8 mouse cellular contexts compared by ENCODE assay signal in genomic region chr19:45063565-45064292, GRCm38 (mm10). TPM values are rescaled to one million over a fixed set of nuclear protein-coding genes. Genes with fewer than 3 reads are reported as not detected.
DNase-seq lines count a peak whose midpoint lies in the region; ATAC-seq lines count a peak whose summit lies in the region.

No protein-coding gene starts in this region.

- peak; percentile 44 for DNase-seq in ovary, postnatal 36 days (ENCODE audit: low spot score)
- no peak for DNase-seq in ovary, postnatal 14 days (ENCODE audit: low spot score)
- peak; percentile 75 for DNase-seq in adrenal gland, postnatal 10 days
- peak; percentile 63 for DNase-seq in kidney, adult 9 months
- peak; percentile 55 for DNase-seq in lung, postnatal 10 days
- DNase-seq in spleen, postnatal 10 days (ENCODE audit: low spot score in 2 of 2), result peak; percentile 36 to 73
- DNase-seq in gastrocnemius, adult 8-10 months (ENCODE audit: low spot score in 2 of 2), result no peak

- ATAC-seq in erythroblast, adult 5-6 weeks (replicated peaks; ENCODE audit: low FRiP score, poor library complexity, severe bottlenecking), result peak; percentile 48

RNA-seq across cellular contexts. Expression of gene Kazald1, which starts 11.3 kb away (rescaled TPM):
- 1 to 10 TPM; 8.2 to 9.2 TPM for total RNA-seq in adrenal gland, postnatal 10 days (2021)
- not detected in 2 replicates for total RNA-seq in erythroblast, adult 5-6 weeks (2015; ENCODE audit: low replicate concordance)
- total RNA-seq in erythroblast, adult 5-6 weeks (2017; ENCODE audit: low replicate concordance), result not detected in 2 replicates
- total RNA-seq in gastrocnemius, adult 8-10 months (2022), result 1 to 10 TPM; 5.3 to 9.2 (median 7.1) TPM

RNA-seq across cellular contexts. Expression of gene Sfxn3, which starts 16.4 kb away (rescaled TPM):
- 10 to 100 TPM; 39.3 to 51.5 TPM for total RNA-seq in adrenal gland, postnatal 10 days (2021)
- total RNA-seq in erythroblast, adult 5-6 weeks (2015; ENCODE audit: low replicate concordance), result 9.4 and 16.7 TPM in 2 replicates
- 3.4 and 3.8 TPM in 2 replicates for total RNA-seq in erythroblast, adult 5-6 weeks (2017; ENCODE audit: low replicate concordance)
- 10 to 100 TPM; 21.2 to 25.8 (median 22.7) TPM for total RNA-seq in gastrocnemius, adult 8-10 months (2022)

RNA-seq across cellular contexts. Expression of gene Pdzd7, which starts 18.2 kb away (rescaled TPM):
- total RNA-seq in adrenal gland, postnatal 10 days (2021), result under 1 TPM; 0.21 to 0.48 TPM
- not detected in 2 replicates for total RNA-seq in erythroblast, adult 5-6 weeks (2015; ENCODE audit: low replicate concordance)
- total RNA-seq in erythroblast, adult 5-6 weeks (2017; ENCODE audit: low replicate concordance), result 0.28 TPM in 1 of 2 replicates, not detected in the other
- 1 to 10 TPM; 2.9 to 5.4 (median 4.1) TPM for total RNA-seq in gastrocnemius, adult 8-10 months (2022)

RNA-seq across cellular contexts. Expression of gene Lzts2, which starts 49.5 kb away (rescaled TPM):
- 10 to 100 TPM; 63.1 to 77.8 TPM for total RNA-seq in adrenal gland, postnatal 10 days (2021)
- not detected in 2 replicates for total RNA-seq in erythroblast, adult 5-6 weeks (2015; ENCODE audit: low replicate concordance)
- 0.42 and 0.60 TPM in 2 replicates for total RNA-seq in erythroblast, adult 5-6 weeks (2017; ENCODE audit: low replicate concordance)
- total RNA-seq in gastrocnemius, adult 8-10 months (2022), result 10 to 100 TPM; 17.9 to 25.9 (median 20.5) TPM

RNA-seq across cellular contexts. Expression of gene Mrpl43, which starts 57.5 kb away (rescaled TPM):
- total RNA-seq in adrenal gland, postnatal 10 days (2021), result 10 to 100 TPM; 50.0 to 58.3 TPM
- total RNA-seq in erythroblast, adult 5-6 weeks (2015; ENCODE audit: low replicate concordance), result 9.2 and 14.0 TPM in 2 replicates
- total RNA-seq in erythroblast, adult 5-6 weeks (2017; ENCODE audit: low replicate concordance), result 8.0 and 11.6 TPM in 2 replicates
- total RNA-seq in gastrocnemius, adult 8-10 months (2022), result 10 to 100 TPM; 30.2 to 36.4 (median 34.1) TPM

Comparison
In these comparisons a context has a peak if more than half of its experiments do, and no peak if none do; other contexts are left out.
1. DNase-seq: peak in ovary, postnatal 36 days (single experiment), adrenal gland, postnatal 10 days (single experiment), kidney, adult 9 months (single experiment), lung, postnatal 10 days (single experiment) and spleen, postnatal 10 days (2 of 2); none in ovary, postnatal 14 days (single experiment) and gastrocnemius, adult 8-10 months (0 of 2).
2. RNA of gene Kazald1, which starts 11.3 kb away (total RNA-seq): 8.2 to 9.2 TPM in adrenal gland, postnatal 10 days and 5.3 to 9.2 TPM in gastrocnemius, adult 8-10 months; not detected in erythroblast, adult 5-6 weeks; every median in the first group is over 4 times any median in the second.